ENCODE assay signal across 9 mouse cellular contexts in genomic region chr1:40887673-40888072, GRCm38 (mm10).
DNase-seq lines count a peak whose midpoint lies in the region; ATAC-seq and TF ChIP-seq lines count a peak whose summit lies in the region.
"Had no signal": no experiment of that assay in that cellular context is flagged by ENCODE, and none has a peak within 500 bp of the region (broad histone marks: within the 10 kb centered on the region; RNA-seq: fewer than 3 reads in every experiment).

No protein-coding gene starts in this region.

- no peak overlapping the region for H3K27ac ChIP-seq in lung, embryonic 14.5 days (ENCODE audit: low read depth)
- no peak overlapping the region for H3K27ac ChIP-seq in kidney, postnatal 0 days
- no peak overlapping the region for H3K27ac ChIP-seq in limb, embryonic 13.5 days
- H3K27ac ChIP-seq: liver, embryonic 13.5 days had no signal

- no peaks in the 10 kb centered on the region for H3K36me3 ChIP-seq in lung, embryonic 14.5 days (ENCODE audit: insufficient read depth)
- no peaks in the 10 kb centered on the region for H3K36me3 ChIP-seq in kidney, postnatal 0 days (ENCODE audit: insufficient read depth, low read length)
- no peaks in the 10 kb centered on the region for H3K36me3 ChIP-seq in limb, embryonic 13.5 days
- H3K36me3 ChIP-seq: liver, embryonic 13.5 days had no signal

- peak; percentile 61 for TF ChIP-seq CTCF in lung, embryonic 14.5 days (IDR thresholded peaks at IDR 0.05; ENCODE audit: low read depth)
- peak; percentile 80 for TF ChIP-seq CTCF in kidney, postnatal 0 days (IDR thresholded peaks at IDR 0.05; ENCODE audit: low read depth)

- no peak overlapping the region for H3K9ac ChIP-seq in lung, embryonic 14.5 days
- no peak overlapping the region for H3K9ac ChIP-seq in kidney, postnatal 0 days (ENCODE audit: low read depth, low read length)
- no peak overlapping the region for H3K9ac ChIP-seq in limb, embryonic 13.5 days
- H3K9ac ChIP-seq: liver, embryonic 13.5 days had no signal

- H3K27me3 ChIP-seq in lung, embryonic 14.5 days (ENCODE audit: insufficient read depth, low read length), result no peaks in the 10 kb centered on the region
- H3K27me3 ChIP-seq in kidney, postnatal 0 days (ENCODE audit: insufficient read depth, low read length), result no peaks in the 10 kb centered on the region
- 0 out of 2 replicates have a peak, but pooled peaks cover 2% of the 10 kb centered on the region for H3K27me3 ChIP-seq in limb, embryonic 13.5 days
- H3K27me3 ChIP-seq: liver, embryonic 13.5 days had no signal

- no peaks in the 10 kb centered on the region for H3K9me3 ChIP-seq in lung, embryonic 14.5 days (ENCODE audit: low read depth, low read length)
- H3K9me3 ChIP-seq in kidney, postnatal 0 days (replicated peaks; ENCODE audit: low read length), result no peaks in the 10 kb centered on the region
- H3K9me3 ChIP-seq in limb, embryonic 13.5 days, result no peaks in the 10 kb centered on the region
- H3K9me3 ChIP-seq: liver, embryonic 13.5 days had no signal

- no peaks in the 10 kb centered on the region for H3K4me1 ChIP-seq in lung, embryonic 14.5 days (ENCODE audit: insufficient read depth)
- no peaks in the 10 kb centered on the region for H3K4me1 ChIP-seq in kidney, postnatal 0 days (replicated peaks; ENCODE audit: insufficient read depth, low read length)
- no peaks in the 10 kb centered on the region for H3K4me1 ChIP-seq in limb, embryonic 13.5 days
- H3K4me1 ChIP-seq: liver, embryonic 13.5 days had no signal

- no peak overlapping the region for H3K4me3 ChIP-seq in lung, embryonic 14.5 days (ENCODE audit: low read depth, low read length)
- H3K4me3 ChIP-seq in kidney, postnatal 0 days (replicated peaks; ENCODE audit: low read depth, low read length), result no peak overlapping the region
- no peak overlapping the region for H3K4me3 ChIP-seq in limb, embryonic 13.5 days
- H3K4me3 ChIP-seq: liver, embryonic 13.5 days had no signal

- H3K4me2 ChIP-seq in lung, embryonic 14.5 days, result no peak overlapping the region
- H3K4me2 ChIP-seq in kidney, postnatal 0 days (ENCODE audit: low read length), result no peak overlapping the region
- H3K4me2 ChIP-seq in limb, embryonic 13.5 days (replicated peaks), result 0 out of 2 replicates have a peak overlapping the region, but pooled peaks have one; percentile 26
- H3K4me2 ChIP-seq: liver, embryonic 13.5 days had no signal

- WGBS in lung, embryonic 14.5 days, result 28% methylated on average over 12 of the region's 12 CpGs
- 34% methylated on average over 12 of the region's 12 CpGs for WGBS in kidney, postnatal 0 days
- 39% methylated on average over 12 of the region's 12 CpGs for WGBS in limb, embryonic 13.5 days

- DNase-seq in lung, embryonic 14.5 days, result peak; percentile 75
- DNase-seq in lung, postnatal 25 days (ENCODE audit: low spot score), result no peak
- DNase-seq in cerebellum, postnatal 14 days, result peak; percentile 83 to 90
- peak; percentile 53 to 75 for DNase-seq in frontal cortex, postnatal 14 days (ENCODE audit: low spot score in 2 of 2)
- peak; percentile 76 for DNase-seq in kidney, postnatal 0 days (ENCODE audit: low spot score)
- peak; percentile 9 for DNase-seq in retina, adult 2 months (ENCODE audit: low read depth, low spot score)
- no peak for DNase-seq in T-cell, adult 2 months (ENCODE audit: low spot score)
- DNase-seq: liver, embryonic 13.5 days had no signal

- ATAC-seq in lung, embryonic 14.5 days (ENCODE audit: insufficient read depth), result no peak
- ATAC-seq in kidney, postnatal 0 days (replicated peaks; ENCODE audit: low FRiP score, low read depth), result 0 out of 2 replicates have a peak, but pooled peaks have one; percentile 29
- ATAC-seq in limb, embryonic 13.5 days (ENCODE audit: low FRiP score, low read depth), result peak; percentile 61; the same call in 1 of the 2 replicates

Comparison
In these comparisons a context has a peak if more than half of its experiments do, and no peak if none do; other contexts are left out.
1. DNase-seq: peak in lung, embryonic 14.5 days (single experiment), cerebellum, postnatal 14 days (2 of 2), frontal cortex, postnatal 14 days (2 of 2), kidney, postnatal 0 days (single experiment) and retina, adult 2 months (single experiment); none in lung, postnatal 25 days (single experiment) and T-cell, adult 2 months (single experiment).